Mouse (Mus musculus) heart, adult 2 months (tissue): ENCODE measurements at regions not wholly inside any gene's neighbourhood (a gene's known extent, or its start where the extent isn't known, plus 50 kb on each side); places are given as distances from the start of the nearest gene placed in this dataset.
"Not testable (repeated sequence)": the region's sequence is repeated elsewhere in the genome, so short reads cannot be mapped to it uniquely, and the experiment has no call there.

Experiments
- DNase-seq, 2 experiments: peaks; one replicate each; pipeline ENCODE4 v3.0.0; 2021
- H3K27ac ChIP-seq: fragments of 200-600 bp; 2 replicates; pipeline ENCODE4 v1.8.1; 2022
- H3K27me3 ChIP-seq: fragments of 200-500 bp; 2 replicates; pipeline ENCODE4 v1.6.1; 2012; ENCODE audit warnings: mild to moderate bottlenecking, low read length, inconsistent platforms, mixed read lengths; ENCODE audit not compliant: control insufficient read depth, insufficient read depth
- H3K36me3 ChIP-seq: fragments of 200-500 bp; 2 replicates; pipeline ENCODE4 v1.6.1; 2012; ENCODE audit warnings: low read length, inconsistent platforms; ENCODE audit not compliant: control insufficient read depth, insufficient read depth
- H3K4me1 ChIP-seq: fragments of 200-500 bp; 2 replicates; pipeline ENCODE4 v1.6.1; 2011; ENCODE audit warnings: low read length; ENCODE audit not compliant: control insufficient read depth, insufficient read depth
- H3K4me3 ChIP-seq: fragments of 200-600 bp; 2 replicates; pipeline ENCODE4 v1.8.1; 2022
- H3K79me2 ChIP-seq: fragments of 200-500 bp; replicated peaks from 2 replicates; pipeline ENCODE4 v1.6.1; 2012; ENCODE audit warnings: mild to moderate bottlenecking, inconsistent platforms, low read length, moderate library complexity, mixed read lengths; ENCODE audit not compliant: control insufficient read depth, insufficient read depth
- H3K9ac ChIP-seq: fragments of 200-500 bp; 2 replicates; pipeline ENCODE4 v1.6.1; 2012; ENCODE audit warnings: low read depth, mild to moderate bottlenecking, control low read depth, inconsistent platforms, low read length, mixed read lengths
- CTCF ChIP-seq: fragments of 200-600 bp; IDR thresholded peaks from 2 replicates; pipeline ENCODE4 v1.8.1; 2022; ENCODE audit warnings: antibody characterized with exemption, mild to moderate bottlenecking, moderate library complexity
- EP300 ChIP-seq: fragments of 200-500 bp; IDR thresholded peaks from 2 replicates; pipeline ENCODE4 v1.6.1; 2011; ENCODE audit warnings: low read depth, low read length, control low read depth; ENCODE audit not compliant: insufficient read depth
- POLR2A ChIP-seq: fragments of 200-500 bp; IDR thresholded peaks from 2 replicates; pipeline ENCODE4 v1.6.1; 2011; ENCODE audit warnings: mild to moderate bottlenecking, low read depth, low read length, control low read depth; ENCODE audit not compliant: insufficient read depth
- WGBS: fragments of 180-500 bp; shearing (Covaris S2); methylation state at CpG from one replicate; pipeline ENCODE4 v1.1.7; 2018; 5-methylcytosine and 5-hydroxymethylcytosine counted together
- intact Hi-C: fragments of 180-260 bp; cut with DNase I; formaldehyde crosslinking; loops from one replicate; pipeline ENCODE4 v1.15.1; 2025

- TF ChIP-seq EP300 (no peak), CTCF (no peak), POLR2A (no peak)
- H3K4me3 ChIP-seq = no peak overlapping the region
- 70% methylated on average over 6 of the region's 6 CpGs for WGBS
- H3K79me2 ChIP-seq = no peaks in the 10 kb centered on the region
- H3K4me1 ChIP-seq = no peaks in the 10 kb centered on the region
- no peak for DNase-seq
- H3K9ac ChIP-seq = no peak overlapping the region
- H3K27ac ChIP-seq = no peak overlapping the region
- no peaks in the 10 kb centered on the region for H3K27me3 ChIP-seq
- intact Hi-C loops = loop anchor here (5.0 kb wide), 1 partner anchor 448 kb away; no protein-coding TSS in a partner anchor
- H3K36me3 ChIP-seq = no peaks in the 10 kb centered on the region
Observed at GRCm38 (mm10) chr6:68370010-68370409, 834.4 kb upstream of the Tacstd2 start.

- DNase-seq = no peak
- WGBS = 54% methylated on average over 2 of the region's 2 CpGs
- Histone ChIP-seq H3K36me3 (no peaks in the 10 kb centered on the region), H3K9ac (no peak overlapping the region), H3K79me2 (no peaks in the 10 kb centered on the region), H3K27me3 (no peaks in the 10 kb centered on the region), H3K4me1 (no peaks in the 10 kb centered on the region), H3K4me3 (no peak overlapping the region), H3K27ac (no peak overlapping the region)
- intact Hi-C loops = no loop called here
- no peak for TF ChIP-seq EP300
Observed at GRCm38 (mm10) chr6:68339846-68340245, 804.2 kb upstream of the Tacstd2 start.

DNA sequence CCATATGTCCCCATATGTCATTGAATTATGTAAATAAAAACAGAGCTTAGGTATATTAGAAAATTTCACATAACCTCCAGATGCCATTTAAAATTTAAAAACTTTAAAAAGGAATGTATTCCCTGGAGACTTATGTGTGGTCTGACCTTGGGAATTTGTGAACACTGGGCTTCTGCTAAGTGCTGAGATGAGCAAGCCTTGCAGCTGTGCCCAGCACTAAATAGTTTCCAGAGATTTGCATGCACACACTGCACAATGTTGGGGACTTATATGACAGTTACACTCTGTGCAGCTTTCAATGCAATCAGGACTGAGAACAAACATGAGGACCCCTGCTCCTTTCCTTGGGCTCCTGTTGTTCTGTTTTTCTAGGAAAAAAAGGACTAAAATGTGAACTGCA lies 803.6 kb upstream of the Tacstd2 start:
- intact Hi-C loops, H3K4me3 ChIP-seq, H3K27me3 ChIP-seq, DNase-seq, H3K4me1 ChIP-seq, H3K79me2 ChIP-seq, H3K27ac ChIP-seq, H3K36me3 ChIP-seq, H3K9ac ChIP-seq: not testable (repeated sequence)

DNA sequence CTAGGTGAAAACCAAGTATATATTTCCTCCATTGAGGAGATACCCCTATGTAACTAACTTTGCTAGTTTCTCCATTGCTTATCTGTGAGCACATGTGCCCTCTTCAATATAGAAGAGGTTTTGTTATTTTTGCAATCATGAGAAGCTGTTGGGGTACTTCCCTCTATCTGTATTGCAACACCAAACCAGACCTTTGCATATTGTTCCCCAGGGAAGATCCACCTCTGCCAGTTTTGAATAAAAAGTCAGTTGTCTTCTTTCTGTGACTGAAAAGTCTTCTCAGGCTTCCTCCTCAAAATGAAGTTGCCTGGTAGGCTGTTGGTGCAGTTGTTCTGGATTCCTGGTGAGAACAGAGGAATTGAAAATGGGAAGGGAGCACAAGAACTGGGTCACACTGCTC lies 775.8 kb upstream of the Tacstd2 start:
- no peaks in the 10 kb centered on the region for H3K36me3 ChIP-seq
- DNase-seq = no peak
- no peaks in the 10 kb centered on the region for H3K27me3 ChIP-seq
- no peaks in the 10 kb centered on the region for H3K79me2 ChIP-seq
- no peak for TF ChIP-seq CTCF
- TF ChIP-seq EP300 = no peak
- no peak for TF ChIP-seq POLR2A
- H3K4me1 ChIP-seq = no peaks in the 10 kb centered on the region
- no peak overlapping the region for H3K4me3 ChIP-seq
- H3K27ac ChIP-seq = no peak overlapping the region
- intact Hi-C loops = no loop called here
- H3K9ac ChIP-seq = no peak overlapping the region

DNA sequence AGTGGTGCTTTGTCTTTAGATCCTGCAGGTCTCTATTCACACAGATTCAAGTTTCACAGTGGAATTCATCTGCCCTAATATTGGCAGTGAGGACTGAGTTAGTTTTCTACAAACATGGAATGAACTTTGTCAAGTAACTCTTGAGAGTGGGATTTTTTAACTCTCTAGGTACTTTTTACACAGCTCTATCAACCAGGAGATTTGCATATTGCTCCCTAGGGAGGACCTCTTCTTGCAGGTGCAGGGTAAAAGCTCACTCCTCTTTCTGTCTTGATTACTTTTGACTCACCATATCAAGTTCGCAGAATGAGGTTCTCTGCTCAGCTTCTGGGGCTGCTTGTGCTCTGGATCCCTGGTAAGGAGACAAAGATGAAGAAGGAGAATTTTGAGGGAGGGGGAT lies 766.5 kb upstream of the Tacstd2 start:
- H3K9ac ChIP-seq = no peak overlapping the region
- H3K27me3 ChIP-seq = no peaks in the 10 kb centered on the region
- no peak overlapping the region for H3K27ac ChIP-seq
- 52% methylated on average over 1 of the region's 1 CpGs for WGBS
- H3K4me3 ChIP-seq = no peak overlapping the region
- TF ChIP-seq EP300 (no peak), CTCF (no peak), POLR2A (no peak)
- no peaks in the 10 kb centered on the region for H3K79me2 ChIP-seq
- H3K36me3 ChIP-seq = no peaks in the 10 kb centered on the region
- no peaks in the 10 kb centered on the region for H3K4me1 ChIP-seq
- DNase-seq = no peak
- intact Hi-C loops = loop anchor here (5.0 kb wide), 1 partner anchor 150 kb away; no protein-coding TSS in a partner anchor

DNA sequence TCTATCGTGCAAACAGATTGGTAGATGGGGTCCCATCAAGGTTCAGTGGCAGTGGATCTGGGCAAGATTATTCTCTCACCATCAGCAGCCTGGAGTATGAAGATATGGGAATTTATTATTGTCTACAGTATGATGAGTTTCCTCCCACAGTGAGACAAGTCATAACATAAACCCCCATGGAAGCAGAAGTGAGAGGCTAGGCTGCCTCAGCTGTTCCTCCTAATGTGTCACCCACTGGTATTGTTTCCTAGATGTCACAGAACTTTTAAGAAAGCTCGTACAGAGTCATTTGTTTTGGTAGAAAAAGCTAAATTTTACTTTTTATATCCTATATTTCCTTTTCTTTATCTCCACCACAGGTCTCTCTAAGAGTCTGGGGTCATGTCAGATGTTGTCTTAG lies 721.1 kb upstream of the Tacstd2 start:
- no peak overlapping the region for H3K4me3 ChIP-seq
- WGBS = 48% methylated on average over 2 of the region's 2 CpGs
- TF ChIP-seq EP300 (no peak), CTCF (no peak), POLR2A (no peak)
- H3K27me3 ChIP-seq = no peaks in the 10 kb centered on the region
- DNase-seq = no peak
- H3K4me1 ChIP-seq = no peaks in the 10 kb centered on the region
- H3K27ac ChIP-seq = no peak overlapping the region
- intact Hi-C loops = no loop called here
- no peaks in the 10 kb centered on the region for H3K36me3 ChIP-seq
- no peaks in the 10 kb centered on the region for H3K79me2 ChIP-seq
- no peak overlapping the region for H3K9ac ChIP-seq

- 87% methylated on average over 2 of the region's 2 CpGs for WGBS
- H3K4me3 ChIP-seq = no peak overlapping the region
- no peak overlapping the region for H3K27ac ChIP-seq
- H3K36me3 ChIP-seq = no peaks in the 10 kb centered on the region
- H3K4me1 ChIP-seq = no peaks in the 10 kb centered on the region
- TF ChIP-seq POLR2A = no peak
- no peak for TF ChIP-seq CTCF
- no peak for TF ChIP-seq EP300
- H3K9ac ChIP-seq = no peak overlapping the region
- H3K27me3 ChIP-seq = no peaks in the 10 kb centered on the region
- H3K79me2 ChIP-seq = no peaks in the 10 kb centered on the region
- no peak for DNase-seq
- intact Hi-C loops = no loop called here
Observed at GRCm38 (mm10) chr6:68256151-68256550, 720.6 kb upstream of the Tacstd2 start.
